Mouse (Mus musculus) left cerebral cortex, postnatal 36 days (tissue): Measurements from ENCODE around the gene Tnfrsf19. TPM values are rescaled to one million over a fixed set of nuclear protein-coding genes. Genes with fewer than 3 reads are reported as not detected.
A peak's percentile ranks its signal among the peaks of the same experiment; 100 is the strongest.

ENCODE experiments used
- DNase-seq, 2 experiments: peaks; one replicate each; pipeline ENCODE4 v3.0.0; 2021 to 2022; ENCODE audit warnings: low spot score in 2 of 2, mixed read lengths in 1 of 2
- intact Hi-C: fragments of 180-260 bp; cut with DNase I; formaldehyde crosslinking; loops from one replicate; pipeline ENCODE4 v1.15.1; 2025
- total RNA-seq, 2 experiments: library from RNA; stranded (reverse); gene quantifications; 2 replicates each; pipeline ENCODE4 v1.2.3; 2021

Gene Tnfrsf19
- 10 to 100 TPM; 50.2 to 59.7 TPM for total RNA-seq

GRCm38 (mm10) chr14:61046091-61046681 is at the start of gene Tnfrsf19:
Gene Tnfrsf19 (minus strand): TSS chr14:61046490.
- peak; percentile 82 to 83 for DNase-seq
- intact Hi-C loops = loop anchor here (5.0 kb wide), 1 partner anchor 54 kb away; no protein-coding TSS in a partner anchor

- intact Hi-C loops = no loop called here
- peak; percentile 21 to 33 for DNase-seq
These were observed 45.8 kb upstream of the Tnfrsf19 start for GRCm38 (mm10) chr14:61092073-61092472.

GRCm38 (mm10) chr14:61090955-61091354 is 44.7 kb upstream of the Tnfrsf19 start:
- peak; percentile 30 to 43 for DNase-seq
- intact Hi-C loops = no loop called here

GRCm38 (mm10) chr14:61088187-61088586 is 41.9 kb upstream of the Tnfrsf19 start:
- DNase-seq = no peak
- intact Hi-C loops = loop anchor here (10.0 kb wide), 1 partner anchor 193 kb away; no protein-coding TSS in a partner anchor

GRCm38 (mm10) chr14:61085325-61085724 is 39.0 kb upstream of the Tnfrsf19 start:
- intact Hi-C loops = loop anchor here (2.0 to 10.0 kb wide), 2 partner anchors 191 to 285 kb away; no protein-coding TSS in a partner anchor
- DNase-seq = peak; percentile 46 to 50

GRCm38 (mm10) chr14:61069555-61069954 is 23.3 kb upstream of the Tnfrsf19 start:
- no peak for DNase-seq
- intact Hi-C loops = no loop called here

- DNase-seq = no peak
These were observed 15.4 kb upstream of the Tnfrsf19 start for GRCm38 (mm10) chr14:61061729-61062128.

GRCm38 (mm10) chr14:61059316-61059945 is 13.1 kb upstream of the Tnfrsf19 start:
- intact Hi-C loops = no loop called here
- DNase-seq = no peak

More at GRCm38 (mm10) chr14:61061729-61062128, 15.4 kb upstream of the Tnfrsf19 start:
- intact Hi-C loops = no loop called here

- no peak for DNase-seq
- intact Hi-C loops = no loop called here
These were observed 10.7 kb upstream of the Tnfrsf19 start for GRCm38 (mm10) chr14:61056962-61057361.

GRCm38 (mm10) chr14:61056445-61056844 is 10.2 kb upstream of the Tnfrsf19 start:
- intact Hi-C loops = no loop called here
- no peak for DNase-seq

- intact Hi-C loops = no loop called here
- no peak for DNase-seq
These were observed 9.6 kb upstream of the Tnfrsf19 start for GRCm38 (mm10) chr14:61055864-61056263.

GRCm38 (mm10) chr14:61052163-61052562 is 5.9 kb upstream of the Tnfrsf19 start:
- DNase-seq = no peak
- intact Hi-C loops = no loop called here

GRCm38 (mm10) chr14:61045446-61046090 is 722 bp downstream of the Tnfrsf19 start:
- no peak for DNase-seq
- intact Hi-C loops = loop anchor here (5.0 kb wide), 1 partner anchor 53 kb away; no protein-coding TSS in a partner anchor

- intact Hi-C loops = loop anchor here (5.0 kb wide), 1 partner anchor 128 kb away; no protein-coding TSS in a partner anchor
- DNase-seq = no peak
These were observed 2.0 kb downstream of the Tnfrsf19 start for GRCm38 (mm10) chr14:61044316-61044715.

- intact Hi-C loops = loop anchor here (5.0 kb wide), 1 partner anchor 129 kb away; no protein-coding TSS in a partner anchor
These were observed 2.6 kb downstream of the Tnfrsf19 start for GRCm38 (mm10) chr14:61043511-61044310.

GRCm38 (mm10) chr14:61042291-61042690 is 4.0 kb downstream of the Tnfrsf19 start:
- no peak for DNase-seq
- intact Hi-C loops = loop anchor here (5.0 kb wide), 1 partner anchor 130 kb away; no protein-coding TSS in a partner anchor

More at GRCm38 (mm10) chr14:61043511-61044310, 2.6 kb downstream of the Tnfrsf19 start:
- no peak for DNase-seq

- intact Hi-C loops = loop anchor here (5.0 kb wide), 1 partner anchor 132 kb away; no protein-coding TSS in a partner anchor
- DNase-seq = no peak
These were observed 6.1 kb downstream of the Tnfrsf19 start for GRCm38 (mm10) chr14:61040236-61040635.

- intact Hi-C loops = loop anchor here (5.0 kb wide), 2 partner anchors 44 to 51 kb away; no protein-coding TSS in a partner anchor
These were observed 8.2 kb downstream of the Tnfrsf19 start for GRCm38 (mm10) chr14:61038082-61038472.

More at GRCm38 (mm10) chr14:61038082-61038472, 8.2 kb downstream of the Tnfrsf19 start:
- DNase-seq = no peak
